Mouse (Mus musculus): ENCODE data around the gene Adpgk. TPM values are rescaled to one million over a fixed set of nuclear protein-coding genes. Genes with fewer than 3 reads are reported as not detected.

Adpgk gene
- 24.3 and 26.8 TPM in 2 replicates for polyA plus RNA-seq (2012; rRNA removed; ENCODE audit: low replicate concordance)

DNA sequence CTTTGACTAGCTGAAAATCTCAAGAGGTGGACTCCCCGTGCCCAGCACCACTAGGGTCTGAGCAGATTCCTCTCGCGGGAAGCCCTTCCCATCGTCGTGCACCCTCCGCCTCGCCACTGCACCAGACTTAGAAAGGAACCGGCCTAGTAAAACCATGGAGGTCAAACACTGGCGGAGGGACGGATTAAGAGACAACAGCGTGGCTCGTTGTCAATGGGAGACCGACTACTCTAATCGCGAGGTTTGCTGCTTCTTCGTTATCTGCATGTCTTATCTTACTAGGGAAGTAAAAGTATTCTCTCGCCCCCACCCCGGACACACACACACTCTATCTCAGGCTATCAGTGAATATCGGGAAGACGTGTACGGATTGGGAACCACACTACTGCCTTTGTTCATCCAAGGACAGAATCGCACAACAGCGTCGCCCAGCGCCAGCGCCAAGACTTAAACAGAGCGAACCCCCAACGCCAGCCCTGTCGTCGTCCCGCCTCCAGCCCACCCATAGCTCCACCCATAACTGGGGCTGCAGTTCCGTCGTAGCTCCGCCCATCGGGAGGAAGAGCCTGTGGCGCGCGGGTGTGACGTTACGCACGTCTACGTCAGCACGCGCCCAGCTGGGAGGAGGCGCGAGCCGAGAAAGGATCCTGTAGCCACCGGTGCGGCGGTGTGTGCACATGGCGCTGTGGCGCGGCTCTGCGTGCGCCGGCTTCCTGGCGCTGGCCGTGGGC lies at the start of gene Adpgk:
Gene Adpgk, plus strand, starts transcription at position 602 of the 731 bp plus-strand sequence.

DNA sequence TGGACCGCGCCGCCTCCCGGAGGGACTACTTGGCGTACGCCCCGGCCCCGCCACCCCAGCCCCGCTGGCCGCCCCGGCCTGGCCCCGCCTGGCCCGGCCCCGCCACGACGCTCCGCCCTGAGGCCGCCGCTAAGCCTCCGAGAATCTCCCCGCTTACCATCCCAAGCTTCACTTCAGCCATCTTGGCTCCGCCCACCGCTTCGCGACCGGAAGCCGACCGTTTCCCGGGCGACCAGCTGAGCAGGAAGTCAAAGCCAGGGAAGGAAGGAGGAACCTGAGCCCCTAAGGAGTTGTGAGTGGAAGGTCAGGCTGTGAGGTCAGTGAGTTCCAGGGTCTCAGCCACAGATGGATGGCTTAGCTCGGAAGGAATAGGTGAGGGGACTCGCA lies 61.9 kb downstream of the Adpgk start, which contains the start of gene Bbs4:
Gene Bbs4, minus strand, starts transcription at position 256 of the 387 bp plus-strand sequence.

Other genes starting within 250 kb of the Adpgk start
- gene Bbs4, start 62.0 kb downstream of the Adpgk start, polyA plus RNA-seq (2012; rRNA removed; ENCODE audit: low replicate concordance) = 4.0 and 4.1 TPM in 2 replicates
- gene Arih1, start 195.1 kb downstream of the Adpgk start, polyA plus RNA-seq (2012; rRNA removed; ENCODE audit: low replicate concordance) = 26.5 and 26.8 TPM in 2 replicates
- 128 and 151 TPM in 2 replicates for gene Hexa, start 248.0 kb downstream of the Adpgk start, polyA plus RNA-seq (2012; rRNA removed; ENCODE audit: low replicate concordance)
- gene Tmem202, start 248.3 kb downstream of the Adpgk start, polyA plus RNA-seq (2012; rRNA removed; ENCODE audit: low replicate concordance) = 0.90 and 1.0 TPM in 2 replicates